Mouse (Mus musculus) cerebellum, adult 2 months (tissue): ENCODE measurements at regions not wholly inside any gene's neighbourhood (a gene's known extent, or its start where the extent isn't known, plus 50 kb on each side); places are given as distances from the start of the nearest gene placed in this dataset.

Experiments
- DNase-seq, 2 experiments: peaks; one replicate each; pipeline ENCODE4 v3.0.0; 2021
- H3K27ac ChIP-seq: fragments of 200-500 bp; 2 replicates; pipeline ENCODE4 v1.5.1; 2012; ENCODE audit warnings: low read length, control low read depth, inconsistent platforms; ENCODE audit not compliant: insufficient read depth
- H3K27me3 ChIP-seq: fragments of 200-500 bp; 2 replicates; pipeline ENCODE4 v1.6.1; 2012; ENCODE audit warnings: inconsistent platforms, mild to moderate bottlenecking, low read length, moderate library complexity; ENCODE audit not compliant: control insufficient read depth, insufficient read depth
- H3K4me1 ChIP-seq: fragments of 200-500 bp; 2 replicates; pipeline ENCODE4 v1.6.1; 2011; ENCODE audit warnings: low read length; ENCODE audit not compliant: control insufficient read depth, insufficient read depth
- H3K4me3 ChIP-seq: fragments of 200-500 bp; replicated peaks from 2 replicates; pipeline ENCODE3; 2011; ENCODE audit warnings: mild to moderate bottlenecking, low read depth, low read length, control low read depth; ENCODE audit not compliant: insufficient read depth
- CTCF ChIP-seq: fragments of 200-500 bp; IDR thresholded peaks from 2 replicates; pipeline ENCODE4 v1.5.1; 2011; ENCODE audit warnings: low read depth, mild to moderate bottlenecking, control low read depth, low read length, moderate library complexity, borderline replicate concordance; ENCODE audit not compliant: insufficient read depth
- POLR2A ChIP-seq: fragments of 200-500 bp; IDR thresholded peaks from 2 replicates; pipeline ENCODE4 v1.6.1; 2011; ENCODE audit warnings: low read length, control low read depth, borderline replicate concordance; ENCODE audit not compliant: insufficient read depth
- WGBS: fragments of 180-500 bp; shearing (Covaris S2); methylation state at CpG from one replicate; pipeline ENCODE4 v1.1.7; 2018; 5-methylcytosine and 5-hydroxymethylcytosine counted together

GRCm38 (mm10) chr4:106096130-106096529 lies 219.9 kb upstream of the Usp24 start:
- no peak for TF ChIP-seq POLR2A
- no peak for DNase-seq
- H3K27me3 ChIP-seq: no peaks in the 10 kb centered on the region
- H3K4me1 ChIP-seq: no peaks in the 10 kb centered on the region
- no peak overlapping the region for H3K4me3 ChIP-seq
- H3K27ac ChIP-seq: no peak overlapping the region
- 45% methylated on average over 3 of the region's 3 CpGs for WGBS

- Histone ChIP-seq H3K27ac (no peak overlapping the region), H3K4me3 (no peak overlapping the region), H3K27me3 (no peaks in the 10 kb centered on the region), H3K4me1 (no peaks in the 10 kb centered on the region)
- WGBS: 95% methylated on average over 1 of the region's 1 CpGs
- no peak for DNase-seq
- no peak for TF ChIP-seq CTCF
- no peak for TF ChIP-seq POLR2A
Observed at GRCm38 (mm10) chr4:106097846-106098245, 218.2 kb upstream of the Usp24 start.

GRCm38 (mm10) chr4:106100211-106101025 lies 215.6 kb upstream of the Usp24 start:
- no peak for TF ChIP-seq CTCF
- TF ChIP-seq POLR2A: no peak
- 10% methylated on average over 11 of the region's 11 CpGs for WGBS
- Histone ChIP-seq H3K27ac (no peak overlapping the region), H3K27me3 (no peaks in the 10 kb centered on the region), H3K4me1 (peaks cover 7% of the 10 kb centered on the region), H3K4me3 (no peak overlapping the region)
- no peak for DNase-seq

GRCm38 (mm10) chr4:106101904-106102303 lies 214.1 kb upstream of the Usp24 start:
- WGBS: 20% methylated on average over 5 of the region's 5 CpGs

GRCm38 (mm10) chr4:106102451-106102977 lies 213.5 kb upstream of the Usp24 start:
- DNase-seq: no peak
- Histone ChIP-seq H3K27me3 (no peaks in the 10 kb centered on the region), H3K27ac (no peak overlapping the region), H3K4me1 (peaks cover 7% of the 10 kb centered on the region), H3K4me3 (no peak overlapping the region)
- TF ChIP-seq CTCF (no peak), POLR2A (no peak)
- WGBS: 19% methylated on average over 7 of the region's 7 CpGs

More at GRCm38 (mm10) chr4:106101904-106102303, 214.1 kb upstream of the Usp24 start:
- DNase-seq: no peak
- Histone ChIP-seq H3K4me1 (peaks cover 7% of the 10 kb centered on the region), H3K4me3 (no peak overlapping the region), H3K27me3 (no peaks in the 10 kb centered on the region), H3K27ac (no peak overlapping the region)
- TF ChIP-seq POLR2A (no peak), CTCF (no peak)

- DNase-seq: peak; percentile 21 to 33
- H3K4me1 ChIP-seq: peaks cover 7% of the 10 kb centered on the region
- H3K27ac ChIP-seq: no peak overlapping the region
- WGBS: 44% methylated on average over 11 of the region's 11 CpGs
- H3K4me3 ChIP-seq: no peak overlapping the region
- no peak for TF ChIP-seq CTCF
- no peaks in the 10 kb centered on the region for H3K27me3 ChIP-seq
Observed at GRCm38 (mm10) chr4:106103750-106104635, 212.0 kb upstream of the Usp24 start.

GRCm38 (mm10) chr4:106112981-106113380 lies 203.0 kb upstream of the Usp24 start:
- H3K27me3 ChIP-seq: no peaks in the 10 kb centered on the region
- no peak overlapping the region for H3K4me3 ChIP-seq
- no peaks in the 10 kb centered on the region for H3K4me1 ChIP-seq
- DNase-seq: no peak
- no peak overlapping the region for H3K27ac ChIP-seq
- TF ChIP-seq CTCF (no peak), POLR2A (no peak)
